ENCODE assay signal across 8 mouse cellular contexts in the genomic region with DNA sequence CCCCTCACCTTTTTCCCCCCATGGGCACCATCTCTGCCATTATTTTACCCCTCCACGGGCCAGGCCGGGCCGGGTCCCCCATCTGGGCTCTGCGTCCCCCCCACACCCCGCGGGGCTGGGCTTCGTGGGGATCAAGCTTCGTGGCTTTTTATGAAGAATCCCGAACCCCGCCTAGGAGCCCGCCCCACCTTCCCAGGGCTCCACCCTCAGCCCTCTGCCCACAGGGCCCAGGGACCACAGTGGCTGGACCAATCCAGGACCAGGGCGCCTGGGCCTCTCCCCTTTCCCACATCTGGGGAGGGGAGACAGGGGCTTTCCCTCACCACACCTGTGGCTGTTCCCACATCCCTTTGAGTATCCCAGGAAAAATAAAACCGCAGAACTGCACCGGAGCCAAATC. TPM values are rescaled to one million over a fixed set of nuclear protein-coding genes. Genes with fewer than 3 reads are reported as not detected.
DNase-seq lines count a peak whose midpoint lies in the region; ATAC-seq and TF ChIP-seq lines count a peak whose summit lies in the region.

No protein-coding gene starts in this region.

- DNase-seq in cerebellum, adult 2 months, result peak; percentile 26 to 44
- no peak for DNase-seq in cerebellum, adult 8-10 months
- DNase-seq in frontal cortex, postnatal 36 days (ENCODE audit: low spot score in 2 of 2), result no peak
- DNase-seq in adrenal gland, postnatal 36 days, result no peak

- TF ChIP-seq CTCF in cerebellum, adult 2 months (IDR thresholded peaks at IDR 0.05; ENCODE audit: borderline replicate concordance, insufficient read depth, low read depth, low read length), result no peak

- TF ChIP-seq POLR2A in cerebellum, adult 2 months (IDR thresholded peaks at IDR 0.05; ENCODE audit: borderline replicate concordance, insufficient read depth, low read length), result no peak

- peak overlapping the region; percentile 98 for H3K4me2 ChIP-seq in limb, embryonic 12.5 days
- peak overlapping the region; percentile 99 for H3K4me2 ChIP-seq in stomach, embryonic 15.5 days

- peak overlapping the region; percentile 33 for H3K4me3 ChIP-seq in cerebellum, adult 2 months (replicated peaks; ENCODE audit: insufficient read depth, low read depth, low read length)
- peak overlapping the region; percentile 91 for H3K4me3 ChIP-seq in megakaryocyte, embryonic 14.5 days (replicated peaks)
- H3K4me3 ChIP-seq in limb, embryonic 12.5 days (replicated peaks), result peak overlapping the region; percentile 60
- peak overlapping the region; percentile 54 for H3K4me3 ChIP-seq in stomach, embryonic 15.5 days (replicated peaks)

- peak overlapping the region; percentile 71 for H3K9ac ChIP-seq in limb, embryonic 12.5 days (replicated peaks)
- H3K9ac ChIP-seq in stomach, embryonic 15.5 days, result peak overlapping the region; percentile 26; the same call in 1 of the 2 replicates

- ATAC-seq in megakaryocyte, adult 5-6 weeks (ENCODE audit: poor library complexity, severe bottlenecking), result no peak
- ATAC-seq in limb, embryonic 12.5 days (ENCODE audit: insufficient number of reproducible peaks, insufficient read depth, low FRiP score, low TSS enrichment, low read depth), result 0 out of 2 replicates have a peak, but pooled peaks have one; percentile 37
- ATAC-seq in stomach, embryonic 15.5 days (ENCODE audit: insufficient read depth, low FRiP score, low read depth), result 0 out of 2 replicates have a peak, but pooled peaks have one; percentile 40

- H3K9me3 ChIP-seq in megakaryocyte, embryonic 14.5 days, result no peaks in the 10 kb centered on the region
- H3K9me3 ChIP-seq in limb, embryonic 12.5 days, result no peaks in the 10 kb centered on the region
- no peaks in the 10 kb centered on the region for H3K9me3 ChIP-seq in stomach, embryonic 15.5 days

- H3K27me3 ChIP-seq in cerebellum, adult 2 months (ENCODE audit: control insufficient read depth, insufficient read depth, low read length), result no peaks in the 10 kb centered on the region
- peaks cover 74% of the 10 kb centered on the region for H3K27me3 ChIP-seq in megakaryocyte, embryonic 14.5 days (replicated peaks)
- peaks cover 31% of the 10 kb centered on the region for H3K27me3 ChIP-seq in limb, embryonic 12.5 days
- H3K27me3 ChIP-seq in stomach, embryonic 15.5 days (replicated peaks), result peaks cover 24% of the 10 kb centered on the region

- peak overlapping the region; percentile 65 for H3K27ac ChIP-seq in cerebellum, adult 2 months (ENCODE audit: insufficient read depth, low read length)
- no peak overlapping the region for H3K27ac ChIP-seq in limb, embryonic 12.5 days
- H3K27ac ChIP-seq in stomach, embryonic 15.5 days, result no peak overlapping the region

- H3K36me3 ChIP-seq in megakaryocyte, embryonic 14.5 days (replicated peaks; ENCODE audit: low read length), result no peaks in the 10 kb centered on the region
- no peaks in the 10 kb centered on the region for H3K36me3 ChIP-seq in limb, embryonic 12.5 days
- no peaks in the 10 kb centered on the region for H3K36me3 ChIP-seq in stomach, embryonic 15.5 days

- peaks cover 27% of the 10 kb centered on the region for H3K4me1 ChIP-seq in cerebellum, adult 2 months (ENCODE audit: control insufficient read depth, insufficient read depth, low read length)
- H3K4me1 ChIP-seq in megakaryocyte, embryonic 14.5 days, result peaks cover 22% of the 10 kb centered on the region
- H3K4me1 ChIP-seq in limb, embryonic 12.5 days (replicated peaks), result peaks cover 16% of the 10 kb centered on the region
- H3K4me1 ChIP-seq in stomach, embryonic 15.5 days, result peaks cover 10% of the 10 kb centered on the region

- 21% methylated on average over 14 of the region's 14 CpGs for WGBS in cerebellum, adult 2 months
- 0% methylated on average over 14 of the region's 14 CpGs for WGBS in limb, embryonic 12.5 days
- WGBS in stomach, embryonic 15.5 days, result 2% methylated on average over 14 of the region's 14 CpGs

RNA-seq across cellular contexts. Expression of gene Smim12, which starts 7.0 kb away (rescaled TPM):
- 95.5 and 106 TPM in 2 replicates for polyA plus RNA-seq in cerebellum, adult 2 months (2012; rRNA removed)
- polyA plus RNA-seq in megakaryocyte, embryonic 14.5 days (2012; ENCODE audit: insufficient read depth, low replicate concordance), result 10.2 and 60.3 TPM in 2 replicates
- 33.9 and 37.3 TPM in 2 replicates for total RNA-seq in megakaryocyte, adult 5-6 weeks (2015)
- total RNA-seq in megakaryocyte, adult 5-6 weeks (2017), result 33.7 and 39.3 TPM in 2 replicates
- polyA plus RNA-seq in limb, embryonic 12.5 days (2016; fragmentation: Nextera tagmentation; extraction: Ambion mirVana), result 49.0 and 52.5 TPM in 2 replicates
- polyA plus RNA-seq in stomach, embryonic 15.5 days (2015; fragmentation: Nextera tagmentation; extraction: Ambion mirVana), result 52.5 and 52.6 TPM in 2 replicates
- total RNA-seq in adrenal gland, postnatal 36 days (2021), result 10 to 100 TPM; 51.5 to 52.6 TPM

Comparison
In these comparisons a context has a peak if more than half of its experiments do, and no peak if none do; other contexts are left out.
1. DNase-seq: peak in cerebellum, adult 2 months (2 of 2); none in cerebellum, adult 8-10 months (single experiment), frontal cortex, postnatal 36 days (0 of 2) and adrenal gland, postnatal 36 days (0 of 2).
2. H3K4me3 ChIP-seq: peak in every context shown above with its lines; median percentile 91 in megakaryocyte, embryonic 14.5 days; 60 in limb, embryonic 12.5 days; 54 in stomach, embryonic 15.5 days; 33 in cerebellum, adult 2 months.